Mouse (Mus musculus) liver, adult 2 months (tissue): ENCODE measurements around the gene Actr5. TPM values are rescaled to one million over a fixed set of nuclear protein-coding genes. Genes with fewer than 3 reads are reported as not detected.
A peak's percentile ranks its signal among the peaks of the same experiment; 100 is the strongest.

Source experiments
- DNase-seq: peaks from one replicate; pipeline ENCODE4 v3.0.0-alpha.2; 2011; ENCODE audit warnings: low read depth, low spot score; ENCODE audit errors: extremely low read depth
- H3K27ac ChIP-seq: fragments of 200-500 bp; replicated peaks from 2 replicates; pipeline ENCODE4 v1.5.1; 2012; ENCODE audit warnings: low read depth, mild to moderate bottlenecking, control low read depth, inconsistent platforms, low read length; ENCODE audit not compliant: insufficient read depth
- H3K27me3 ChIP-seq: fragments of 200-500 bp; 2 replicates; pipeline ENCODE4 v1.6.1; 2012; ENCODE audit warnings: mild to moderate bottlenecking, moderate library complexity, low read length, inconsistent platforms; ENCODE audit not compliant: control insufficient read depth, insufficient read depth
- H3K36me3 ChIP-seq: fragments of 200-500 bp; 2 replicates; pipeline ENCODE4 v1.6.1; 2012; ENCODE audit warnings: low read length, inconsistent platforms; ENCODE audit not compliant: control insufficient read depth, insufficient read depth
- H3K4me1 ChIP-seq: fragments of 200-500 bp; 2 replicates; pipeline ENCODE4 v1.6.1; 2011; ENCODE audit warnings: low read length; ENCODE audit not compliant: control insufficient read depth, insufficient read depth
- H3K4me3 ChIP-seq: fragments of 200-500 bp; 2 replicates; pipeline ENCODE4 v1.5.1; 2011; ENCODE audit warnings: low read depth, mild to moderate bottlenecking, control low read depth, low read length, moderate library complexity; ENCODE audit not compliant: insufficient read depth
- H3K79me2 ChIP-seq: fragments of 200-500 bp; 2 replicates; pipeline ENCODE4 v1.6.1; 2012; ENCODE audit warnings: inconsistent platforms, mild to moderate bottlenecking, low read length, moderate library complexity; ENCODE audit not compliant: control insufficient read depth, insufficient read depth
- H3K9ac ChIP-seq: fragments of 200-500 bp; 2 replicates; pipeline ENCODE4 v1.6.1; 2012; ENCODE audit warnings: low read depth, mild to moderate bottlenecking, control low read depth, inconsistent platforms, low read length
- CTCF ChIP-seq: fragments of 200-500 bp; IDR thresholded peaks from 2 replicates; pipeline ENCODE4 v1.5.1; 2011; ENCODE audit warnings: low read depth, low read length, control low read depth
- POLR2A ChIP-seq: fragments of 200-500 bp; IDR thresholded peaks from 2 replicates; pipeline ENCODE4 v1.6.1; 2011; ENCODE audit warnings: low read length, control low read depth; ENCODE audit not compliant: insufficient read depth; ENCODE audit errors: extremely low read depth
- WGBS: fragments of 180-500 bp; shearing (Covaris S2); methylation state at CpG from one replicate; pipeline ENCODE4 v1.1.7; 2018; 5-methylcytosine and 5-hydroxymethylcytosine counted together
- polyA plus RNA-seq: library from polyadenylated mRNA; depleted of rRNA; stranded (reverse); fragments of >200 nt; gene quantifications from 2 replicates; pipeline ENCODE4 v1.2.3, GENCODE M21; 2012
- total RNA-seq: library from RNA; depleted of rRNA; stranded (reverse); fragments of >200 nt; gene quantifications from 2 replicates; pipeline ENCODE4 v1.2.3, GENCODE M21; 2014

The Actr5 gene
- total and polyA plus RNA-seq, 2 experiments = 4.6 to 6.3 TPM

DNA sequence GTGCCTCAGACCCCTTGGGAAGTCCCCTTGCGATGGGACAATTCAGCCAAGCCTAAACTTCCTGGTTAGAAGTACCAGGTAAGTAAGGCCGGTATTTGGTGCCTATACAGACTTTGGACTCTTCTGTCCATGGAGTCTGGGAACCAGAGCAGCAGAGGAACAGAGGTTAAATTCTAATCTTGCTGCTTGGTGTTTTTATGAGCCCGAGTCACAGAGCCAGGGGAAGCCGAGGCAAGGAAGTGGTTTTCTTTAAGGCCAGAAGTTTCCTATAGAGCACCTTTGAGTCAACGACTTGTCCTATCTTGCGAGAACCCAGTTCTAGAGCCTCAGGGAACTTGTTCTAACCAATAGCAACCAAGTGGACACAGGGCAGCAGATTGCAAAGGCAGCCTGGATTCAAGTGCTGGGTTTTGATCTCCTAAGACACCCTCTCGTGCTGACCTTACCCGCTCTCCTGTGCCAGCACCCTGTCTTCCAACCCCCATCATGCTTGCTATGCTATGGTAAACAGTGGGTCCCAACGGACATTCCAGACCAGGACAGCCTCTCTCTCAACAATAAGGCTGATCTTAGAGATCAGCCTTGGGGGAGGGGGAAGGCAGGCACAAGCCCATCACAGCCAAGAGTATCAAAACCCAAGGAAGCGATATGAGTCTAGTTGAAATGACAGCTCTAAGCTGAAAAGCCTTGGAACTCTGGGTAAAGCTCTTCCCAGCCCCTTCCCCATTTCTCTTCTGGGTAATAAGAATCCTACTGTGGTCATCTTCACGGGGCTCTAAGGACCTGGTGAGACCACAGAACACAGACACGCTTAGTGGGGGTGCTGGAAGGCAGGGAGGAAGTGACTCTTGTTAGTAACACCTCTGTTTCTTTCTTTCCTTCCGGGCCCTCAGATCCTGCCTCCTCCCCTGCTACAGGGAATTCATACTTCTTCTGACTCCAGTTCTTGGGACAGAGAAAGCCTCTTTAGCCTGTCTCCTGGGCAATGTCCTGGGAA lies 44.8 kb downstream of the Actr5 start:
- Histone ChIP-seq H3K4me1 (0 out of 2 replicates have a peak, but pooled peaks cover 2% of the 10 kb centered on the region), H3K9ac (peak overlapping the region; percentile 77; the same call in 1 of the 2 replicates), H3K27me3 (peaks cover 18% of the 10 kb centered on the region; the same call in 1 of the 2 replicates), H3K4me3 (no peak overlapping the region), H3K36me3 (no peaks in the 10 kb centered on the region), H3K79me2 (no peaks in the 10 kb centered on the region), H3K27ac (peak overlapping the region; percentile 44)
- WGBS = 44% methylated on average over 13 of the region's 13 CpGs
- no peak for TF ChIP-seq CTCF
- no peak for DNase-seq

DNA sequence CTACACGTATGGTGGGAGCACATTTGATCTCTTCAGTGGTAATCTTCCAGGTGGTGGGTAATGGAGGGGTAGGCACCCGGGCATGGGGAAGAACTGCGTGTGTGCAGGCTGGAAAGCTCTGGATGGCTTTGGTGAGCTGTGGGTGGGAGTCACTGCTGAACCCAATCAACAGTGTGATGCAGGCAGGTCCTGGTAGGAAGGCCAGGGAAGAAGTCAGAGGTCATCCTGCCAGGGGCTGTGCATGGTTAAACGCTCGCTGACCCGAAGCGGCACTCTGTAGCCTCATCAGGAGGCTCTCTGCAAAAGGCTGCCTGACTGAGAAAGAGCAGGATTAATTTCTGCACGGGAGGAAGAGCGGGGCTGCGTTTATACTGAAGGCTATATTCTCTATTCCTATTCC lies 45.9 kb downstream of the Actr5 start:
- TF ChIP-seq CTCF = no peak
- no peak for TF ChIP-seq POLR2A

DNA sequence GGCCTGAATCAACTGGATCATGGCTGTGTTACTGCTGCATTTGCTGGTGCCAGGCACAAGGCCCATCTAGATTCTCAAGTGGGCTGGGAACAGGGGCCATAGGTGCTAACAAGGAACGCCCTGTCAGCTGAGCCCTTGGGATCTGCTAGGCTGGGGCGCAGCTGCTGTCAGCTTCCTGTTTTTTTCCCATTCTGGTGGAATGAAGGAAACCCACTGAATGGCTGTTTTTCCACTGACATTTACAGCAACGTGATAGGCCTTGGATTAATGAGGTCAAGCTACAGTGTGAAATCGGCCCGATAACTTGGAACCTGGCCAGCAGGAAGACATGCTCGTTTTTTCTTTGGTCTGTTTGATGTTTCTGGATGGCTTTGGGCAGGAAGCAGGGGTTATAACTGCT lies 48.1 kb downstream of the Actr5 start:
- TF ChIP-seq CTCF (no peak), POLR2A (no peak)
- no peaks in the 10 kb centered on the region for H3K36me3 ChIP-seq
- H3K79me2 ChIP-seq = no peaks in the 10 kb centered on the region; the same call in 1 of the 2 replicates
- no peak overlapping the region for H3K9ac ChIP-seq
- peak; percentile 26 for DNase-seq
- 48% methylated on average over 6 of the region's 6 CpGs for WGBS
- H3K4me1 ChIP-seq = no peaks in the 10 kb centered on the region
- peak overlapping the region; percentile 40 for H3K27ac ChIP-seq
- H3K27me3 ChIP-seq = peaks cover 6% of the 10 kb centered on the region; the same call in 1 of the 2 replicates
- no peak overlapping the region for H3K4me3 ChIP-seq

More for the DNA sequence above, 45.9 kb downstream of the Actr5 start:
- peaks cover 18% of the 10 kb centered on the region; the same call in 1 of the 2 replicates for H3K27me3 ChIP-seq
- no peak overlapping the region for H3K4me3 ChIP-seq
- no peak overlapping the region for H3K27ac ChIP-seq
- H3K9ac ChIP-seq = no peak overlapping the region
- DNase-seq = no peak
- 0 out of 2 replicates have a peak, but pooled peaks cover 2% of the 10 kb centered on the region for H3K4me1 ChIP-seq
- WGBS = 54% methylated on average over 10 of the region's 10 CpGs
- no peaks in the 10 kb centered on the region for H3K79me2 ChIP-seq
- no peaks in the 10 kb centered on the region for H3K36me3 ChIP-seq

GRCm38 (mm10) chr2:158673493-158673892 lies 48.8 kb downstream of the Actr5 start:
- Histone ChIP-seq H3K9ac (no peak overlapping the region), H3K4me3 (no peak overlapping the region), H3K36me3 (no peaks in the 10 kb centered on the region), H3K4me1 (no peaks in the 10 kb centered on the region), H3K79me2 (no peaks in the 10 kb centered on the region; the same call in 1 of the 2 replicates), H3K27me3 (0 out of 2 replicates have a peak, but pooled peaks cover 4% of the 10 kb centered on the region), H3K27ac (no peak overlapping the region)
- TF ChIP-seq POLR2A = no peak
- no peak for TF ChIP-seq CTCF
- WGBS = 79% methylated on average over 4 of the region's 4 CpGs
- no peak for DNase-seq

DNA sequence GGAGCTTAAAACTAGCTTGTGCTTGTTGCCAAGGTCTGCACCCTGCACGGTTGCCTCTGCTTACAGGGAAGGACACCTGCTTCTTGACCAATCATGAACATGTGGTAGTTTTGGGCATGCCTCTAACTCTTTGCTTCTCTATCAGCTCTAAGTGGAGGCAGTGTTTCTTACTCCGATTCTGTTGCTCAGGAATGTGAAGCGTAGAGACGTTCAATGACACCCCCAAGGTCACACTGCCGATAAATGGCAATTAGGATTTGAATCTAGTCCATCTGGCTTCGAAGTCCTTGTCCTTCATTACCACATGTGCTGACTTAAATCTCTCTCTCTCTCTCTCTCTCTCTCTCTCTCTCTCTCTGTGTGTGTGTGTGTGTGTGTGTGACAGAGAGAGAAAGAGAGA lies 49.4 kb downstream of the Actr5 start:
- 44% methylated on average over 6 of the region's 6 CpGs for WGBS

DNA sequence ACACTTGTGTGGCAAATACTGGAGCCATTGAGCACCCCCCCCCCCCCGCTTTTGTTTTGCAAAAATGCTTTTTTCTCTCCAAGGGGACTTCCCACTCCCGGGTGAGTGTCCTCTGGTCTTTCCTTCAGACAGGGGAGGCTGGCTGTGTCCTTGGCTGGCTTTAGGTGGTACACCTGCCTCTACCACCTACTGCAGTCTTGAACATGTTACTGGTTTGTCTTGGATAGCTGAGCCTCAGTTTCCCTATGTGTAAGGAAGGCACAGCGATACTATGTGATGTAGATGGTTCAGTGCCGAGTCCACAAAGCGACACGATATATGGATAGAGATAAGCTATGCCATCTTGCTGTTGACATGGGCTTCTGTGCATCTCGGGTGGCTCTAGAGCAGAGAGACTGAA lies 50.1 kb downstream of the Actr5 start:
- TF ChIP-seq POLR2A (no peak), CTCF (no peak)
- no peak overlapping the region for H3K9ac ChIP-seq
- no peaks in the 10 kb centered on the region for H3K4me1 ChIP-seq
- no peaks in the 10 kb centered on the region; the same call in 1 of the 2 replicates for H3K79me2 ChIP-seq
- WGBS = 71% methylated on average over 7 of the region's 7 CpGs
- no peaks in the 10 kb centered on the region for H3K36me3 ChIP-seq
- H3K27ac ChIP-seq = no peak overlapping the region
- DNase-seq = no peak
- H3K4me3 ChIP-seq = no peak overlapping the region
- H3K27me3 ChIP-seq = no peaks in the 10 kb centered on the region

More for the DNA sequence above, 49.4 kb downstream of the Actr5 start:
- Histone ChIP-seq H3K27me3 (no peaks in the 10 kb centered on the region), H3K36me3 (no peaks in the 10 kb centered on the region), H3K4me3 (no peak overlapping the region), H3K4me1 (no peaks in the 10 kb centered on the region), H3K79me2 (no peaks in the 10 kb centered on the region; the same call in 1 of the 2 replicates), H3K9ac (no peak overlapping the region), H3K27ac (no peak overlapping the region)
- TF ChIP-seq CTCF = no peak
- TF ChIP-seq POLR2A = no peak
- no peak for DNase-seq
